Mouse (Mus musculus): ENCODE measurements around the gene Jak1. TPM values are rescaled to one million over a fixed set of nuclear protein-coding genes. Genes with fewer than 3 reads are reported as not detected.

Jak1 gene
- polyA plus RNA-seq, 1 experiment from 2014 or later, result 61.8 TPM

GRCm38 (mm10) chr4:101286562-101286961 is 21.5 kb upstream of the Jak1 start:
- no peak overlapping the region for H3K4me3 ChIP-seq (ENCODE audit: low read depth, low read length)
- no peaks in the 10 kb centered on the region for H3K9me3 ChIP-seq (replicated peaks; ENCODE audit: control insufficient read depth, low read length)
- WGBS, result 79% methylated on average over 6 of the region's 6 CpGs
- no peak overlapping the region for H3K4me2 ChIP-seq (ENCODE audit: low read depth, low read length)
- H3K9ac ChIP-seq (replicated peaks; ENCODE audit: low read length), result no peak overlapping the region
- no peaks in the 10 kb centered on the region for H3K4me1 ChIP-seq (ENCODE audit: control insufficient read depth, insufficient read depth, low read length)
- no peaks in the 10 kb centered on the region for H3K27me3 ChIP-seq (ENCODE audit: control insufficient read depth, insufficient read depth, low read length)
- no peak overlapping the region for H3K27ac ChIP-seq (replicated peaks; ENCODE audit: low read depth, low read length)
- H3K36me3 ChIP-seq (replicated peaks; ENCODE audit: control insufficient read depth, insufficient read depth, low read depth, low read length), result no peaks in the 10 kb centered on the region
- ATAC-seq (replicated peaks; ENCODE audit: insufficient number of reproducible peaks, low FRiP score, low TSS enrichment, low read depth) (no peak), DNase-seq (ENCODE audit: low spot score) (no peak)

GRCm38 (mm10) chr4:101285906-101286432 is 20.9 kb upstream of the Jak1 start:
- no peak for DNase-seq (ENCODE audit: low spot score)
- ATAC-seq (replicated peaks; ENCODE audit: insufficient number of reproducible peaks, low FRiP score, low TSS enrichment, low read depth), result 0 out of 2 replicates have a peak, but pooled peaks have one; percentile 23
- WGBS, result 52% methylated on average over 2 of the region's 2 CpGs

GRCm38 (mm10) chr4:101283938-101284337 is 18.9 kb upstream of the Jak1 start:
- Histone ChIP-seq H3K4me2 (ENCODE audit: low read depth, low read length) (no peak overlapping the region), H3K4me3 (ENCODE audit: low read depth, low read length) (no peak overlapping the region), H3K27me3 (ENCODE audit: control insufficient read depth, insufficient read depth, low read length) (no peaks in the 10 kb centered on the region), H3K4me1 (ENCODE audit: control insufficient read depth, insufficient read depth, low read length) (no peaks in the 10 kb centered on the region), H3K27ac (replicated peaks; ENCODE audit: low read depth, low read length) (no peak overlapping the region), H3K9me3 (replicated peaks; ENCODE audit: control insufficient read depth, low read length) (no peaks in the 10 kb centered on the region), H3K9ac (replicated peaks; ENCODE audit: low read length) (no peak overlapping the region), H3K36me3 (replicated peaks; ENCODE audit: control insufficient read depth, insufficient read depth, low read depth, low read length) (no peaks in the 10 kb centered on the region)
- DNase-seq (ENCODE audit: low spot score), result no peak
- no peak for ATAC-seq (replicated peaks; ENCODE audit: insufficient number of reproducible peaks, low FRiP score, low TSS enrichment, low read depth)
- WGBS, result 73% methylated on average over 4 of the region's 4 CpGs

More at GRCm38 (mm10) chr4:101285906-101286432, 20.9 kb upstream of the Jak1 start:
- no peak overlapping the region for H3K27ac ChIP-seq (replicated peaks; ENCODE audit: low read depth, low read length)
- no peaks in the 10 kb centered on the region for H3K27me3 ChIP-seq (ENCODE audit: control insufficient read depth, insufficient read depth, low read length)
- H3K4me3 ChIP-seq (ENCODE audit: low read depth, low read length), result no peak overlapping the region
- no peak overlapping the region for H3K4me2 ChIP-seq (ENCODE audit: low read depth, low read length)
- no peak overlapping the region for H3K9ac ChIP-seq (replicated peaks; ENCODE audit: low read length)
- H3K36me3 ChIP-seq (replicated peaks; ENCODE audit: control insufficient read depth, insufficient read depth, low read depth, low read length), result no peaks in the 10 kb centered on the region
- H3K9me3 ChIP-seq (replicated peaks; ENCODE audit: control insufficient read depth, low read length), result no peaks in the 10 kb centered on the region
- H3K4me1 ChIP-seq (ENCODE audit: control insufficient read depth, insufficient read depth, low read length), result no peaks in the 10 kb centered on the region

GRCm38 (mm10) chr4:101282237-101282636 is 17.2 kb upstream of the Jak1 start:
- 81% methylated on average over 1 of the region's 1 CpGs for WGBS

GRCm38 (mm10) chr4:101280119-101280518 is 15.0 kb upstream of the Jak1 start:
- no peaks in the 10 kb centered on the region for H3K27me3 ChIP-seq (ENCODE audit: control insufficient read depth, insufficient read depth, low read length)
- H3K4me2 ChIP-seq (ENCODE audit: low read depth, low read length), result no peak overlapping the region
- no peak overlapping the region for H3K4me3 ChIP-seq (ENCODE audit: low read depth, low read length)
- 73% methylated on average over 2 of the region's 2 CpGs for WGBS
- no peak for ATAC-seq (replicated peaks; ENCODE audit: insufficient number of reproducible peaks, low FRiP score, low TSS enrichment, low read depth)
- H3K9me3 ChIP-seq (replicated peaks; ENCODE audit: control insufficient read depth, low read length), result no peaks in the 10 kb centered on the region
- H3K4me1 ChIP-seq (ENCODE audit: control insufficient read depth, insufficient read depth, low read length), result no peaks in the 10 kb centered on the region
- H3K36me3 ChIP-seq (replicated peaks; ENCODE audit: control insufficient read depth, insufficient read depth, low read depth, low read length), result no peaks in the 10 kb centered on the region
- no peak overlapping the region for H3K27ac ChIP-seq (replicated peaks; ENCODE audit: low read depth, low read length)
- H3K9ac ChIP-seq (replicated peaks; ENCODE audit: low read length), result no peak overlapping the region
- DNase-seq (ENCODE audit: low spot score), result no peak

More at GRCm38 (mm10) chr4:101282237-101282636, 17.2 kb upstream of the Jak1 start:
- Histone ChIP-seq H3K27me3 (ENCODE audit: control insufficient read depth, insufficient read depth, low read length) (no peaks in the 10 kb centered on the region), H3K4me2 (ENCODE audit: low read depth, low read length) (no peak overlapping the region), H3K9me3 (replicated peaks; ENCODE audit: control insufficient read depth, low read length) (no peaks in the 10 kb centered on the region), H3K9ac (replicated peaks; ENCODE audit: low read length) (no peak overlapping the region), H3K27ac (replicated peaks; ENCODE audit: low read depth, low read length) (no peak overlapping the region), H3K4me1 (ENCODE audit: control insufficient read depth, insufficient read depth, low read length) (no peaks in the 10 kb centered on the region), H3K4me3 (ENCODE audit: low read depth, low read length) (no peak overlapping the region), H3K36me3 (replicated peaks; ENCODE audit: control insufficient read depth, insufficient read depth, low read depth, low read length) (no peaks in the 10 kb centered on the region)
- no peak for ATAC-seq (replicated peaks; ENCODE audit: insufficient number of reproducible peaks, low FRiP score, low TSS enrichment, low read depth)
- DNase-seq (ENCODE audit: low spot score), result no peak

- DNase-seq (ENCODE audit: low spot score), result no peak
- ATAC-seq (replicated peaks; ENCODE audit: insufficient number of reproducible peaks, low FRiP score, low TSS enrichment, low read depth), result no peak
- Histone ChIP-seq H3K9ac (replicated peaks; ENCODE audit: low read length) (no peak overlapping the region), H3K4me3 (ENCODE audit: low read depth, low read length) (no peak overlapping the region), H3K4me2 (ENCODE audit: low read depth, low read length) (no peak overlapping the region), H3K9me3 (replicated peaks; ENCODE audit: control insufficient read depth, low read length) (no peaks in the 10 kb centered on the region), H3K4me1 (ENCODE audit: control insufficient read depth, insufficient read depth, low read length) (no peaks in the 10 kb centered on the region), H3K27me3 (ENCODE audit: control insufficient read depth, insufficient read depth, low read length) (no peaks in the 10 kb centered on the region), H3K27ac (replicated peaks; ENCODE audit: low read depth, low read length) (no peak overlapping the region), H3K36me3 (replicated peaks; ENCODE audit: control insufficient read depth, insufficient read depth, low read depth, low read length) (no peaks in the 10 kb centered on the region)
- WGBS, result 79% methylated on average over 6 of the region's 6 CpGs
Observed at GRCm38 (mm10) chr4:101276456-101277070, 11.5 kb upstream of the Jak1 start.

- no peak overlapping the region for H3K9ac ChIP-seq (replicated peaks; ENCODE audit: low read length)
- H3K36me3 ChIP-seq (replicated peaks; ENCODE audit: control insufficient read depth, insufficient read depth, low read depth, low read length), result no peaks in the 10 kb centered on the region
- no peak overlapping the region for H3K27ac ChIP-seq (replicated peaks; ENCODE audit: low read depth, low read length)
- no peak overlapping the region for H3K4me3 ChIP-seq (ENCODE audit: low read depth, low read length)
- 92% methylated on average over 3 of the region's 3 CpGs for WGBS
- no peak overlapping the region for H3K4me2 ChIP-seq (ENCODE audit: low read depth, low read length)
- no peaks in the 10 kb centered on the region for H3K27me3 ChIP-seq (ENCODE audit: control insufficient read depth, insufficient read depth, low read length)
- H3K4me1 ChIP-seq (ENCODE audit: control insufficient read depth, insufficient read depth, low read length), result no peaks in the 10 kb centered on the region
- ATAC-seq (replicated peaks; ENCODE audit: insufficient number of reproducible peaks, low FRiP score, low TSS enrichment, low read depth) (no peak), DNase-seq (ENCODE audit: low spot score) (no peak)
- H3K9me3 ChIP-seq (replicated peaks; ENCODE audit: control insufficient read depth, low read length), result no peaks in the 10 kb centered on the region
Observed at GRCm38 (mm10) chr4:101275881-101276280, 10.8 kb upstream of the Jak1 start.

GRCm38 (mm10) chr4:101270734-101271133 is 5.7 kb upstream of the Jak1 start:
- ATAC-seq (replicated peaks; ENCODE audit: insufficient number of reproducible peaks, low FRiP score, low TSS enrichment, low read depth), result no peak
- Histone ChIP-seq H3K9me3 (replicated peaks; ENCODE audit: control insufficient read depth, low read length) (no peaks in the 10 kb centered on the region), H3K27me3 (ENCODE audit: control insufficient read depth, insufficient read depth, low read length) (no peaks in the 10 kb centered on the region), H3K27ac (replicated peaks; ENCODE audit: low read depth, low read length) (no peak overlapping the region), H3K36me3 (replicated peaks; ENCODE audit: control insufficient read depth, insufficient read depth, low read depth, low read length) (no peaks in the 10 kb centered on the region), H3K9ac (replicated peaks; ENCODE audit: low read length) (no peak overlapping the region), H3K4me3 (ENCODE audit: low read depth, low read length) (no peak overlapping the region), H3K4me1 (ENCODE audit: control insufficient read depth, insufficient read depth, low read length) (no peaks in the 10 kb centered on the region), H3K4me2 (ENCODE audit: low read depth, low read length) (no peak overlapping the region)
- DNase-seq (ENCODE audit: low spot score), result no peak
- 88% methylated on average over 3 of the region's 3 CpGs for WGBS

Measured in embryonic facial prominence, embryonic 11.5 days (tissue).